Mouse (Mus musculus) frontal cortex, adult (tissue): ENCODE measurements around the gene Cbln1.

ENCODE experiments used
- ATAC-seq: cut with Nextera tagmentation; 2 replicates; pipeline ENCODE4 v1.9.2; 2017; ENCODE audit warnings: mild to moderate bottlenecking, moderate library complexity, mixed read lengths; ENCODE audit not compliant: low TSS enrichment

Gene Cbln1

GRCm38 (mm10) chr8:87472271-87473236 is at the start of gene Cbln1:
Cbln1 (minus strand) TSS chr8:87472609.
- peak; percentile 96 for ATAC-seq

GRCm38 (mm10) chr8:87517132-87517531 is 44.7 kb upstream of the Cbln1 start:
- no peak for ATAC-seq

GRCm38 (mm10) chr8:87513796-87514195 is 41.4 kb upstream of the Cbln1 start:
- ATAC-seq: no peak

- ATAC-seq: peak; percentile 69
Observed at GRCm38 (mm10) chr8:87513350-87513749, 40.9 kb upstream of the Cbln1 start.

- ATAC-seq: peak; percentile 64
Observed at GRCm38 (mm10) chr8:87512636-87513035, 40.2 kb upstream of the Cbln1 start.

GRCm38 (mm10) chr8:87507046-87507445 is 34.6 kb upstream of the Cbln1 start:
- ATAC-seq: no peak

GRCm38 (mm10) chr8:87504441-87504840 is 32.0 kb upstream of the Cbln1 start:
- no peak for ATAC-seq

- ATAC-seq: no peak
Observed at GRCm38 (mm10) chr8:87502684-87503083, 30.3 kb upstream of the Cbln1 start.

GRCm38 (mm10) chr8:87497641-87498040 is 25.2 kb upstream of the Cbln1 start:
- no peak for ATAC-seq

GRCm38 (mm10) chr8:87496511-87496910 is 24.1 kb upstream of the Cbln1 start:
- ATAC-seq: no peak

- ATAC-seq: no peak
Observed at GRCm38 (mm10) chr8:87494862-87495261, 22.5 kb upstream of the Cbln1 start.

- ATAC-seq: peak; percentile 85
Observed at GRCm38 (mm10) chr8:87489841-87490415, 17.5 kb upstream of the Cbln1 start.

GRCm38 (mm10) chr8:87481396-87481795 is 9.0 kb upstream of the Cbln1 start:
- no peak for ATAC-seq

- no peak for ATAC-seq
Observed at GRCm38 (mm10) chr8:87478221-87478620, 5.8 kb upstream of the Cbln1 start.

- ATAC-seq: no peak
Observed at GRCm38 (mm10) chr8:87477102-87477645, 4.8 kb upstream of the Cbln1 start.

GRCm38 (mm10) chr8:87475551-87475950 is 3.1 kb upstream of the Cbln1 start:
- no peak for ATAC-seq

GRCm38 (mm10) chr8:87474379-87474778 is 2.0 kb upstream of the Cbln1 start:
- ATAC-seq: no peak

GRCm38 (mm10) chr8:87473940-87474339 is 1.5 kb upstream of the Cbln1 start:
- ATAC-seq: no peak

GRCm38 (mm10) chr8:87473314-87473713 is 905 bp upstream of the Cbln1 start:
- ATAC-seq: peak; percentile 17

- ATAC-seq: no peak
Observed at GRCm38 (mm10) chr8:87471603-87472270, 672 bp downstream of the Cbln1 start.

- ATAC-seq: no peak
Observed at GRCm38 (mm10) chr8:87470834-87471602, 1.4 kb downstream of the Cbln1 start.
